Mouse (Mus musculus) megakaryocyte, embryonic 14.5 days (primary cell): Measurements from ENCODE around the gene Cst9.

ENCODE experiments used
- FLI1 ChIP-seq: IDR thresholded peaks from 2 replicates; pipeline ENCODE4 v1.6.1; 2012; ENCODE audit warnings: low read length, inconsistent platforms, mixed read lengths
- GATA1 ChIP-seq: IDR thresholded peaks from 3 replicates; pipeline ENCODE4 v1.6.1; 2012; ENCODE audit warnings: mixed read lengths, low read length, inconsistent platforms, borderline replicate concordance

DNA sequence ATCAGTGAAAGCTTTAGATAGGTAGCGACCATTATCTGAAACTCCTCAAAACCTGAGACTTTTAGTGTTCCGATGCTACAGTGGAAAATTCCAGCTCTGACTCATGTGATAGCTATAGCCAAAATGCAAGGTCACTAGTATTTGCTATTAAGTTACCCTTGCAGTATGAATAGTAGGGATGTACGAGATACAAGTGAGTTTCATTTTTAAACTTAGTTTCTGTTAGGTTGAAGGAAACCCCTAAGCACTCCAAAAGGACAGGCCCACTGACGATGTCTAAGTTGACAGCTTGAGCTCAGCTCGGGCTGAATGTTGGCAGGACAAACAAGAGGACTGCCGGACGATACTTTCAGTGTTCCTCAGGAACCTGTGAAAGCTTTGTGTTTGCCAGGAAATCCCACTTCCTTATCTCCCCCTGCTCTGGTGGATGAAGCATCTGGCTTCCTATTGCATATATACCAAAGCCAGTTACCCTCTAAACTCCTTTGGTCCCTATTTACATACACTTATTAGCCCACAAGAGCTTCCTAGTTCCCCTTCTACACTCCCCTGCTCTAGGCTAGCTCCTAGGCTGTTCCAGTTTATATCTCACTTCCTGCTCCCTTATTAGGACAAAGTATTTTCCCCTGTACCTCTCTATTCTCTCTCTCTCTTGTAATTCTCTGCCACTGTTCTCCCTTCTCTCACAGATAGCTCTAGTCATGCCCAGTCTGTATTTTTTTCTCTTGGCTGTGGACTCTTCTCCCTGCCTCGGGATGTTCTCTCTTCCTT, 21.9 kb downstream of the Cst9 start:
- no peak for TF ChIP-seq GATA1
- no peak for TF ChIP-seq FLI1
